Mouse (Mus musculus) spleen, postnatal 4 days (tissue): ENCODE data around the gene Zfand6.
A peak's percentile ranks its signal among the peaks of the same experiment; 100 is the strongest.

Experiments used
- DNase-seq, 2 experiments: peaks; one replicate each; pipeline ENCODE4 v3.0.0; 2022; ENCODE audit warnings: low spot score in 2 of 2

The Zfand6 gene

GRCm38 (mm10) chr7:84689251-84690100, at the start of gene Zfand6:
Gene Zfand6 (minus strand): TSS chr7:84689959.
- DNase-seq: peak; percentile 99

GRCm38 (mm10) chr7:84736803-84737202, 47.0 kb upstream of the Zfand6 start:
- DNase-seq: no peak

GRCm38 (mm10) chr7:84733038-84733437, 43.3 kb upstream of the Zfand6 start:
- no peak for DNase-seq

- no peak for DNase-seq
Observed at GRCm38 (mm10) chr7:84732052-84732451, 42.3 kb upstream of the Zfand6 start.

GRCm38 (mm10) chr7:84731076-84731475, 41.3 kb upstream of the Zfand6 start:
- DNase-seq: no peak

GRCm38 (mm10) chr7:84722804-84723459, 33.2 kb upstream of the Zfand6 start:
- DNase-seq: peak; percentile 75

GRCm38 (mm10) chr7:84710287-84710958, 20.7 kb upstream of the Zfand6 start:
- no peak for DNase-seq

GRCm38 (mm10) chr7:84706877-84707276, 17.1 kb upstream of the Zfand6 start:
- no peak for DNase-seq

- no peak for DNase-seq
Observed at GRCm38 (mm10) chr7:84690101-84690509, 346 bp upstream of the Zfand6 start.

- no peak for DNase-seq
Observed at GRCm38 (mm10) chr7:84687653-84688580, 1.8 kb downstream of the Zfand6 start.

- DNase-seq: no peak
Observed at GRCm38 (mm10) chr7:84686380-84686779, 3.4 kb downstream of the Zfand6 start.

- DNase-seq: no peak
Observed at GRCm38 (mm10) chr7:84684675-84685074, 5.1 kb downstream of the Zfand6 start.

GRCm38 (mm10) chr7:84681558-84681957, 8.2 kb downstream of the Zfand6 start:
- no peak for DNase-seq

GRCm38 (mm10) chr7:84680931-84681330, 8.8 kb downstream of the Zfand6 start:
- DNase-seq: no peak

GRCm38 (mm10) chr7:84680092-84680491, 9.7 kb downstream of the Zfand6 start:
- no peak for DNase-seq

- DNase-seq: peak; percentile 69 to 72
Observed at GRCm38 (mm10) chr7:84679264-84679663, 10.5 kb downstream of the Zfand6 start.

GRCm38 (mm10) chr7:84673103-84673502, 16.7 kb downstream of the Zfand6 start:
- DNase-seq: no peak

- no peak for DNase-seq
Observed at GRCm38 (mm10) chr7:84669554-84670152, 20.1 kb downstream of the Zfand6 start.

- DNase-seq: no peak
Observed at GRCm38 (mm10) chr7:84667946-84668345, 21.8 kb downstream of the Zfand6 start.

GRCm38 (mm10) chr7:84652740-84653139, 37.0 kb downstream of the Zfand6 start:
- no peak for DNase-seq

GRCm38 (mm10) chr7:84651987-84652321, 37.8 kb downstream of the Zfand6 start:
- DNase-seq: no peak
